Mouse (Mus musculus) lung, postnatal 4 days (tissue): ENCODE results near the gene Steap4.
"Not testable (repeated sequence)": the region's sequence is repeated elsewhere in the genome, so short reads cannot be mapped to it uniquely, and the experiment has no call there.

ENCODE experiments used
- DNase-seq, 2 experiments: peaks; one replicate each; pipeline ENCODE4 v3.0.0; 2021

Gene Steap4

DNA sequence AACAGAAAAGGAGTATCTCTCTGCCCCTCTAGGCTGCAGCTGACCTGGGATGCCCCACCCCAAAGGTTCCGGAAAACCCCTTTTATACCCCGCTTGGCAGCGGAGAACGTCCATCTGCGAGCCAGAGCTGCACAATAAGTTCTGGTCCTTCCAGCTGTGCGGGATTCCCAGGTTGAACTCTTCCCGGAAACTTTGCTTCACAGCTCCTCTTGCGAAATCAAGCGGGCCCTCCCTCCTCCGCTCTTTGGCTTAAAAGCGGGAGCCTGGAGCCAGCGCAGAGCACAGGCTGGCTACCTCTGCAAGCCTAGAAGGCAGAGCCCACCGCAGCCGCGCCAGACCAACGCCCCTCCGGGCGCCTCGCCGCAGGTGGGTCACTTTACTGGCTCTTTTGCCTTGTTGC, at the start of gene Steap4:
Gene Steap4 (plus strand): TSS at position 282 of the 400 bp plus-strand sequence.
- peak; percentile 64 to 71 for DNase-seq

- DNase-seq: no peak
Measured at GRCm38 (mm10) chr5:7911975-7912374, 48.3 kb upstream of the Steap4 start.

DNA sequence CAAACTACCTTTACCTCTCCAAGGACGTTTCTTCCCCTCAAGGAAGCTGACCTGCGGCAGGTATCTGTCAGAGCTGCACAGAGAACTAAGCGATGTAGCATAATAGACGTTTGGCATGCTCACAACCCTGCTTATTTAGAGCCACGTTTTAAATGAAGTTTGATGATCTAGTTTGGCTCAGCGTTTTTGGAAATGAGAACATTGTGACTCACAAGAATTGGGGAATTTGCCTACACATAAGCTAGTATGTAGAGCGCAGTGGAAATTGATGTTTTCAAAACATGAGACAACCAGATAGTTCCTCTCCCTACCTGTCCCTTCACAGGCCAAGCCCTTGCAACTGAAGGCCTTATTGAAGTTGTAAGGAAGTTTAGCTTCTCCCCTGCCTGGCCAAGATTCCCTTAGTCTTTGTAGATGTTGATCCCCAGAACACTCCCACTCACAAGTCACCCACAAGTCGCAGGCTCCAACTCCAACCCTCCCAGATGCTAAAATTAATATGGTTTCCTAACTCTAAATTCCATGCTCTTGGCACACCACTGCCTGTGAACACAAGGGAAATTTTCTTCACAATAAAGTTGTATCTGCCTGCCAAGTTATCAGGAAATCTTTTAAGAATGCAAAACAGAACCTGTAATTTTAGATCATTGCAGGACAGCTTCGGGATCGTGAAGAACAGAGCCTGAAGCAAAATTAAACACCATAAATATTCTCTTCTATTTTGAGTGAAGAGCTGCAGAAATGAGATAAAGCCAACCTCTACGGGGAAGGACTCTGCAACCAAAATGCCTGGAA, 42.6 kb upstream of the Steap4 start:
- no peak for DNase-seq

GRCm38 (mm10) chr5:7918296-7918579, 42.0 kb upstream of the Steap4 start:
- DNase-seq: no peak

DNA sequence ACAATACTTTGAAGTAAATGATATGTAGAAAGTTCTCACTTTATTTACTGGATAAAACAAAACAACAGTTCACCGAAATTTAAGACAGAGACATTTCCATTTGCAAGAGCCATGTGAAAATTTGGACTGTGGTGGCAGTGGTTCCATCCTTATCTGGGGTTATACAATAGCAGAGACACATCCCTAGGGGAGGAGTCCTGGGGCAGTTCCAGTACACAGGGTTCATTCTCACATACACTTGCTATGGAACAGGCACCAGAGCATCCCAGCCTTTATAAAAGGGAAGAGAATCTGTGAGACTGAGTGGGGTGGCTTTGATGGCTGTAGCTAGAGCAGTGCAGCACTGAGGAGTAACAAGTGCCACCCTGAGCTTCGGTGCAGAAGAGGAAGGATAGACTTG, 40.6 kb upstream of the Steap4 start:
- DNase-seq: no peak

GRCm38 (mm10) chr5:7922751-7923150, 37.5 kb upstream of the Steap4 start:
- DNase-seq: no peak

GRCm38 (mm10) chr5:7923666-7924065, 36.6 kb upstream of the Steap4 start:
- DNase-seq: no peak

DNA sequence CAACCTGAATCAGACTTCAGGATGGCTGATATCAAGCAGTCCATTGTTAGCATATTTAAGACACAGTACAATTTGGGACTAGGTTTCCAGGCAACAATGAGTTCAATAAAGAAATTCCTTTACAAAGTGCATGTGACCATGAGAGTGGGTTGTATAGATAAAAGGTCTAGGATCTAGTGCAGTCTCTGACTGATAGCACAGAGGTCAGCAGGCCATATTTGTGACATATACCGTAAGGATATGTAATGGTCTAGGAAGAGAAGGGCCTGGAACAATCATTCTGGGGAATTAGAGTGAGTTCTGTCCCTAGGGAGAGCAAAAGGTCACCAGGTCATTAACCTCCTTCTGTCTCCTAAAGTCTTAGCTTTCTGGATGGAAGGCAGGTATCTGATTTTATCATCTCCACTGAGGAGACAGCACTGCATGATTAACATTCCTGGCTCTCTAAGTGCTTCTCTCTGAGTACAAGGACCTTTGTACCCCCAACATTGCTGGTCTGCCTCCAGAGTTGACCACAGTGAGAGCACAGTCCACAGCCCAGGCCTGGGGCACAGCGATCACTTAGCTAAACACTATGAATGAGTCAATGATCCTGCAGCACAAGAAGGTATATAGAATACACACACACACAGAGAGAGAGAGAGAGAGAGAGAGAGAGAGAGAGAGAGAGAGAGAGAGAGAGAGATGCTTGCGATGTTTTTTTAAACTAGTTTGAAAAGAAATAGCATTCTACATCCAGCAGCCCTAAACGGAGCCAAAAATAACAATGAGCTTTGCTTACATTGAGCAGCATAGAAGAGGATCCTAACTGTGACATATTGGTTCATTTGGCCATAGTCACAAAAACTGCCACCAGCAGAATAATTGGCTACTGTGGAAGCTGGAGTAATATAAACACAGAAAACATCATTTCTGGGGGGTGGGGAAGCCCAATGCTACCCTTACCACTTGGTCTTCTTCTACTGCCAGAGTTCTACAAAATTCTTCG, 27.7 kb upstream of the Steap4 start:
- DNase-seq: no peak

DNA sequence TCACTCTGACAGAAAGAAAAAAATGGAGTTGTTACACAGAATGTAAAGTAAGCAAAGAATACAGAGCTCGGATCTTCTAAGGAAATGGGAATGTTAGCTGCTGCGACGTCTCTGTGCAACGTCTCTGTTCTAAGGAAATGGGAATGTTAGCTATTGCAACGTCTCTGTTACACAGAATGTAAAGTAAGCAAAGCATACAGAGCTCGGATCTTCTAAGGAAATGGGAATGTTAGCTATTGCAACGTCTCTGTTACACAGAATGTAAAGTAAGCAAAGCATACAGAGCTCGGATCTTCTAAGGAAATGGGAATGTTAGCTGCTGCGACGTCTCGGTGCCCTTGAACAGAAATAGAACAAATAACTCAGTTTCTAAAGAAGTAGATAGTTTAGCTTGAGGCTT, 26.8 kb upstream of the Steap4 start:
- not testable (repeated sequence) for DNase-seq

DNA sequence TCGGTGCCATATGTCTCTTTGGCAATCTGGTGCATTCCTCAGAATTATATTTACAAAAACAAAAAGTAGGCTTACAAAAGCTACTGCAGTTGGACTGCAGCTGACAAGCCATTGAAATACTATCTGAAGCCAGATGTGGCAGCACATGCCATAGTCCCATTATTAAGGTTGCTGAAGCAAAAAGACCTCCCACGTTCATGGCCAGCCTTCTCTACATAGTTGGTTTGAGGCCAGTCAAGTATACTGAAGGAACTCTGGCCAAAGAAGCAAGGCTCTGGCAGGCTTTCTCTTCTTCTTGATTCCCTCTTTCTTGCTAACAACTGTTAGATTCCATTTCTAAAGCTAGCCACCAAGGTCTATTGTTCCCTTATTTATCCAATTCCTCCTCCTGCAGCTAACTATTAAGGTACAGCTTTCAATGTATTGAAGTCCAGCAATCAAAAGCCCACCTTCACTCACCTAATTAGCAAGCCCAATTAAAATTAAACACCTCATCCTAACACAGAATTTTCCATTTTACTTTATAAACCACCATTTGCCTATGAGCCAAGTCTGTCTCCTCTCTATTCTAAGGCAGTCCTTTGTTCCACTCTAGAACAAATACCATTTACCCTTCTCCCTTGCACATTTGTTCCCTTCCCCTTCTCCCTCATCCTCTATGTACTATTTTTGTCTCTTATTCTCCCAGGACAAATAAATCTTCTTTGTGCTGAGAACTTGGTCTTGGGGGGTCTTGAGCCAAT, 26.2 kb upstream of the Steap4 start:
- peak; percentile 11 to 32 for DNase-seq

DNA sequence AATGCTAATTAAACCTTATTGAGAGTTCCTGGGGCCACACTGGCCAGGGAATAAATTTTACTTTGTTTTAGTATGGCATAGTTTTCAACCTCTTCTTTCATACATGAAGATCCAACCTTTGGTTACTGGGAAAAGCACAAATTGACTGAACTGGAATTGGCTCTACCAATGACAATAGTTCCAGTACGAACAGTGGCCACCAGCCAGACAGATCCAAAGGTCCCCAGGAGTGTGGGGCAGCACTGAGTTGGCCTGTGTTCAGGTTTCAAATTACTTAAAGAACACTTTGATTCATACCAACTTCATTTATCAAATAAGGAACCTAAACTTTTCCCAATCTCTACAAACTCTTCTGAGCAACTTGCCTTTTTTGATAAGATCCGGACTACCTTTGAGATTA, 5.4 kb upstream of the Steap4 start:
- DNase-seq: no peak

DNA sequence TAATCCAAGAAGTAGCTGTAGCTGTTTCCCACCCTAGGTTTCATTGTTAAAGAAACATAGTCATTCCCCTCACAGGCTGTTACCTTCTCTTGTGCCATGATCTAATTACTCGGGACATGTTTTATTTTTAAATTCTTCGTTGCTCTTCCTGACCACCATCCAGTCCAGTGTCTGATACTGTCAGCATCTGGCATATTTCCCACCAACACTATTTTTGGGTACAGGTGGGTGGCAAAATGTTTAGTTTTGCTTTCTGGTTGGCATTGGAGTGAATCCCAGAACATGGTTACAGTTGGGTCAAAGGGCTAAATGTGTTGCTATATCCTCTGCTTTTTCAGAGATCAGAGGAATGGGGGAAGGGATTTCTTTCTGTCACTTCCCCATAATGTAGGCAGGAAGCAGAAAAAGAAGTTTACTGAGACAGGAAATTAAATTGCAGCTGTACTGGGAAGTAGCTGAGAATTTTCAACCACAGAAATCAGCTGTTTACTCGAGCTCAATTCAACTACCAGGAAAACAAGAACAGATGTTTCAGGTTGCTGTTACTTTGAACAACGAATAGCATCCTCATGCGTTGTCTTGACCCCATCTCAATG, 4.8 kb upstream of the Steap4 start:
- DNase-seq: no peak

DNA sequence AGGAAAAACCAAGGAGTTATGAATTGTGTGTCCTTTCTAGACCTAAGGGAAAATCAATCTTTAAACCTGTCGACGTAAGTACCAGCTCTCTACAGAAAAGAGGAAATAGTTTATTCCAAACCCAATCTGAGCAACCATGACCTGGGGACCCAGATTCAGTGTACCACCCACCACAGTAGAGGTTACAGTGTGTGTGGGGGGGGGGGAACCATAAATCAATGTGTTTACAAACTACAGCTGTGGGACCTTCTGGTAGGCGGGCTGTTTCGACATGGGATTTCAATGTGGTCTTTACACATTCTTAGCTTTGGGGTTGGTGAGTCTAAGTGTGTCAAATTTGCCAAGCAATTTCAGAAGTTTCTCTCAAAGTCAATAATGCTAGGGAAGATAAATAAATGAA, 2.2 kb upstream of the Steap4 start:
- DNase-seq: no peak

DNA sequence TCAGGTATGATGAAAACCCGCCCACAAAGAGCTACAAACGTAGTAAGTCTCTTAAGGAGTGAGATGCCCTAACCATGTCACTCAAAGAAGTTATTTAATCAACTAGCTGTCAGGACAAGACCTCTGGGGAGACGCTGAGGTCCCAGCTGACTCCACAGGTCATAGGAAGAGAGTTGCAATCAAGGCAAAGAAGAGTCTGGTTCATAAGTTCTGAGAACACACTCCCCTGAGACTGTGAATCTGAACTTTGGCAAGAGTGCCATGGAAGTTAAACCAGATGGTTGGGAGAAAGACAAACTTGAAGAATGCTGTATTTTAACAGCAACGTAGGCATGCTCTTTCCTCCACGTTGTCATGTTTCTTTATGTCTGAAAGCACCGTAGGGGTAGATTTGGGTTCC, 971 bp upstream of the Steap4 start:
- DNase-seq: no peak

DNA sequence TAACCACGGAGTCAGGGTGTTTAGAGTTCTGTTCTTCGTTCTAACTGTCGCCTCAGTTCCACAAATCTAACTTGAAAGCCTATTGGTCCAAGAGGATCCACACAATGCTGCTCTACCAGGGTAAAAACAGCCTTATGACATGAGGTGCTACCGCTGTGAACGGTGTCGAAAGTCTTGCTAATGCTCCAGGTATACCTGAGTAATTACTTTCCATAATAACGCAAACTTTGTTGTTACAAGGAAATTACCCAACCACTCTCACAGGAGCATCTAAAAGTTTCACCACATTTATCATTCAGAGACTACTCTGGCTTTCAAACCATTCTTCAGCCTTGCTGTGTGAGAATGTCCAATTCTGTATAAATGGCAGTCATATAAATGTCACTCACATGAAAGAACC, 856 bp downstream of the Steap4 start:
- DNase-seq: no peak

DNA sequence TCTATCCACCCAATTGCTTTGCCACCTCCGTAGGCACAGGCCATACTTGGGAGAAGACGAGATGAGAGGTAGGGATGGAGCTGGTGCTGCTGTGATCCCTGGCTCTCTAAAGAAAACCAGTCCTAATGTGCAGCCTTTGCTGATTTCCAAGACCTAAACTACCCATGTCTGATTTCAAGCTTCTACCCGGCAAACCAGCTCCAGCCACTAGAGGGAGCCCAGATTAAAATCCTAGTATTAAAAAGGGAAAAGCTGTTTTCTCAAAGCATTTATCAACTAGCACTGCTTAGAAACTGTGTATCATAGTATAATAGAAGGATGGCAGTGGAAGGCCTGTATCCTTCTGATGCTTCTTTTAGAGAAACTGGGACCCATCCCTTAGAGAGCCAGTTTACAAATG, 5.0 kb downstream of the Steap4 start:
- DNase-seq: peak in 1 of 2 experiments; percentile 51

DNA sequence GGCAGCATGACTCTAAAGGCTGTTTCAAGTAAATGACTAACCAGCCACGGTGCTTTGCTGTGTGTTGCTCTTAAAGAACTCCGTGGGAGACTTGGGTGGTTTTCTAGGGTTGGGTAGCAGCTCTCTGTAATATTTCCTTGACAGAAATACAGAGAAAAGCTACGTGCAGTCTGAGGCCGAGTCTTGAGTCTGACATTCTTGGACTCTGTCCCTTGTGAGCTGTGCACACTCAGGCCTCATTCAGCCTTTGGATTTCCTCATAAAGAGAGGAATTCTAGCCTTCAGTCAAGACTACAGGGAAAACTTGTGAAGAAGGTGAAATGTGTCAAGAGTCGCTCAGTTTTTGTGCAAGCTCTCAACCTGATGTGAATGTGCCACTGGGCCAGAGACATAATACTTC, 7.9 kb downstream of the Steap4 start:
- DNase-seq: no peak

DNA sequence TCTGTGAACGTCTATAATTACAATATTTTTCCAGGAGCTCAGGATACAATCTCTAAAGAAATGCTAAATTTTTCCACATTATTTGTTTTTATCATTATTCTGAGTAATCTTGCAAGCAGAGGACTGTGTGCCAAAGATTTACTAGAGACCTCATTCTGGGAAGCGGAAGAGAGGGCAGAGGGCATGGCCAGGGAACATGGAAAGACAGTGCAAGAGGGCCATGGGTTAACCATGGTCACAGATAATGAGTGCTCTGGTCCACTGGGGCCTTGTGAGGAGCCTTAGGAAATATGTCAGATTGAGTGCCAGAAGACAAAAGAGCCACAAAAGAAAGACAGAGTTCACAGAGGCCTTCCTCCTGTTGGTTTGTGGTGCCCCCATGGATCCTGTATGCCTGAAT, 12.0 kb downstream of the Steap4 start:
- no peak for DNase-seq

- no peak for DNase-seq
Measured at GRCm38 (mm10) chr5:7974522-7975197, 14.4 kb downstream of the Steap4 start.

DNA sequence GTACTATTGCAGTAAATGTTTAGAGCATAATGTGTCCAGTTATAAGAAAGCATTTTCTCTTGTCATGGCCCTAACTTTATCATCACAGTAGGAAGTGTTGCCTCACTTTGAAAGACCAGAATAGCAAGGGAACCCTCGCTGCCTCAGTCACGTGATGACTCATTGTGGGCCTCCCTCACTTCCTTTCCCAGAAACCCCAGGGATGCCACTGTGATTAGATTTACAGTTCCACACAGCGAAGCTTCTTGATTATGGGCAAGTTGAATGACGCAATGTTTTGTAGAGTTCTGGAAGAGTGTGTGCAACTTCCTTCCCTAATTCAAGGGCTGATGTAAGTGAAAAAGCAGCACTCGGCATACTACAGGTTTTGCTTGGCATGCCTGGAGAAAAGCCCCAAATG, 20.3 kb downstream of the Steap4 start:
- peak in 1 of 2 experiments; percentile 15 for DNase-seq

DNA sequence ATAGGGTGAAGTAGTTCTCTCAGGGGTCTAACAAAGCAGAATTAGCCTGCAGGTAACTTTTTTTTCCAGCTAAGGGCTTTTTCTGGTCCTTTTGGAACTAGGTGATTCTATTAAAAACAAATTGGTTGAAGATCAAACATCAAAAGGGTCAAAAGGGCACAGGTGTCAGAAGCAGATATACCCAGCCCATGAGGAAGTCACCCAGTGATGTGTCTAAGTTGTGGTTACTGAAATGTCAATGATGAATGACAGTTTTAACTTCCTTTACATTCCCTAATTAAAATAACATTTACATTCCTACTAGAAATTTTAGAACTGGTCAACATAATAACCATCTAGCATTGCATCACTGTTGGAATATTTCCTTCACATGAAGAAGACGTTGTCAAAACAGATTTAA, 27.7 kb downstream of the Steap4 start:
- DNase-seq: no peak

- no peak for DNase-seq
Measured at GRCm38 (mm10) chr5:7988415-7988814, 28.2 kb downstream of the Steap4 start.
